Mouse (Mus musculus) kidney, embryonic 15.5 days (tissue): Measurements from ENCODE around the gene Chit1. TPM values are rescaled to one million over a fixed set of nuclear protein-coding genes. Genes with fewer than 3 reads are reported as not detected.

Experiments used
- ATAC-seq: fragments of 200-750 bp; cut with Nextera tagmentation; replicated peaks from 2 replicates; pipeline ENCODE4 v1.8.0; 2017; ENCODE audit warnings: moderate TSS enrichment; ENCODE audit not compliant: low FRiP score
- H3K27ac ChIP-seq: fragments of 300-500 bp; sonication (generic); 2 replicates; pipeline ENCODE4 v1.5.1; 2015; ENCODE audit warnings: mild to moderate bottlenecking, inconsistent platforms
- H3K27me3 ChIP-seq: fragments of 300-500 bp; sonication (generic); 2 replicates; pipeline ENCODE4 v1.6.1; 2015; ENCODE audit warnings: inconsistent platforms
- H3K36me3 ChIP-seq: fragments of 300-500 bp; sonication (generic); 2 replicates; pipeline ENCODE4 v1.6.1; 2015; ENCODE audit warnings: inconsistent platforms
- H3K4me1 ChIP-seq: fragments of 300-500 bp; sonication (generic); 2 replicates; pipeline ENCODE4 v1.6.1; 2015; ENCODE audit warnings: inconsistent platforms
- H3K4me2 ChIP-seq: fragments of 300-500 bp; sonication (generic); 2 replicates; pipeline ENCODE4 v1.6.1; 2015; ENCODE audit warnings: moderate library complexity, mild to moderate bottlenecking, inconsistent platforms
- H3K4me3 ChIP-seq: fragments of 300-500 bp; sonication (generic); replicated peaks from 2 replicates; pipeline ENCODE4 v1.5.1; 2015; ENCODE audit warnings: mild to moderate bottlenecking, inconsistent platforms
- H3K9ac ChIP-seq: fragments of 300-500 bp; sonication (generic); 2 replicates; pipeline ENCODE4 v1.6.1; 2015; ENCODE audit warnings: mild to moderate bottlenecking, inconsistent platforms
- H3K9me3 ChIP-seq: fragments of 300-500 bp; sonication (generic); replicated peaks from 2 replicates; pipeline ENCODE4 v1.6.1; 2016; ENCODE audit warnings: inconsistent platforms
- WGBS: fragments of 180-500 bp; shearing (Covaris S2); methylation state at CpG from one replicate; pipeline ENCODE4 v1.1.7; 2015; ENCODE audit warnings: mixed read lengths; 5-methylcytosine and 5-hydroxymethylcytosine counted together
- polyA plus RNA-seq: library from polyadenylated mRNA; unstranded; fragments of >200 nt; fragmentation: Nextera tagmentation; extraction: Ambion mirVana; gene quantifications from 2 replicates; pipeline ENCODE4 v1.2.1, GENCODE M21; 2015

Gene Chit1
- polyA plus RNA-seq, 1 experiment from 2014 or later = 0.30 TPM

- H3K4me3 ChIP-seq = no peak overlapping the region
- no peak overlapping the region for H3K9ac ChIP-seq
- ATAC-seq = no peak
- H3K9me3 ChIP-seq = no peaks in the 10 kb centered on the region
- WGBS = 51% methylated on average over 3 of the region's 3 CpGs
- H3K36me3 ChIP-seq = no peaks in the 10 kb centered on the region
- no peak overlapping the region for H3K4me2 ChIP-seq
- H3K27ac ChIP-seq = no peak overlapping the region
- 0 out of 2 replicates have a peak, but pooled peaks cover 5% of the 10 kb centered on the region for H3K4me1 ChIP-seq
- H3K27me3 ChIP-seq = no peaks in the 10 kb centered on the region
These were observed 43.6 kb downstream of the Chit1 start for GRCm38 (mm10) chr1:134154655-134155054.

GRCm38 (mm10) chr1:134160404-134160803, 49.4 kb downstream of the Chit1 start:
- no peak overlapping the region for H3K27ac ChIP-seq
- no peak overlapping the region for H3K9ac ChIP-seq
- H3K36me3 ChIP-seq = no peaks in the 10 kb centered on the region
- H3K9me3 ChIP-seq = no peaks in the 10 kb centered on the region
- no peak for ATAC-seq
- 84% methylated on average over 3 of the region's 3 CpGs for WGBS
- no peak overlapping the region for H3K4me3 ChIP-seq
- no peaks in the 10 kb centered on the region for H3K4me1 ChIP-seq
- H3K4me2 ChIP-seq = no peak overlapping the region
- no peaks in the 10 kb centered on the region for H3K27me3 ChIP-seq

- Histone ChIP-seq H3K4me2 (no peak overlapping the region), H3K27ac (no peak overlapping the region), H3K9ac (no peak overlapping the region), H3K36me3 (no peaks in the 10 kb centered on the region), H3K4me1 (no peaks in the 10 kb centered on the region), H3K4me3 (no peak overlapping the region), H3K27me3 (no peaks in the 10 kb centered on the region), H3K9me3 (no peaks in the 10 kb centered on the region)
- no peak for ATAC-seq
- WGBS = 81% methylated on average over 6 of the region's 6 CpGs
These were observed 50.4 kb downstream of the Chit1 start for GRCm38 (mm10) chr1:134161399-134161798.

- WGBS = 77% methylated on average over 6 of the region's 6 CpGs
- no peaks in the 10 kb centered on the region for H3K27me3 ChIP-seq
These were observed 51.6 kb downstream of the Chit1 start for GRCm38 (mm10) chr1:134162510-134163225.

GRCm38 (mm10) chr1:134163476-134163875, 52.4 kb downstream of the Chit1 start:
- ATAC-seq = no peak
- Histone ChIP-seq H3K4me3 (no peak overlapping the region), H3K4me1 (no peaks in the 10 kb centered on the region), H3K36me3 (no peaks in the 10 kb centered on the region), H3K9me3 (no peaks in the 10 kb centered on the region), H3K9ac (no peak overlapping the region), H3K27me3 (no peaks in the 10 kb centered on the region), H3K27ac (no peak overlapping the region), H3K4me2 (no peak overlapping the region)
- WGBS = 77% methylated on average over 7 of the region's 7 CpGs

More at GRCm38 (mm10) chr1:134162510-134163225, 51.6 kb downstream of the Chit1 start:
- no peaks in the 10 kb centered on the region for H3K4me1 ChIP-seq
- H3K9me3 ChIP-seq = no peaks in the 10 kb centered on the region
- H3K9ac ChIP-seq = no peak overlapping the region
- no peak overlapping the region for H3K27ac ChIP-seq
- H3K36me3 ChIP-seq = no peaks in the 10 kb centered on the region
- no peak overlapping the region for H3K4me3 ChIP-seq
- no peak overlapping the region for H3K4me2 ChIP-seq
- ATAC-seq = no peak

GRCm38 (mm10) chr1:134164454-134164853, 53.4 kb downstream of the Chit1 start:
- Histone ChIP-seq H3K27ac (no peak overlapping the region), H3K9ac (no peak overlapping the region), H3K27me3 (no peaks in the 10 kb centered on the region), H3K4me1 (no peaks in the 10 kb centered on the region), H3K4me2 (no peak overlapping the region), H3K4me3 (no peak overlapping the region), H3K36me3 (no peaks in the 10 kb centered on the region), H3K9me3 (no peaks in the 10 kb centered on the region)
- WGBS = 58% methylated on average over 4 of the region's 4 CpGs
- no peak for ATAC-seq

GRCm38 (mm10) chr1:134166547-134166946, 55.5 kb downstream of the Chit1 start:
- Histone ChIP-seq H3K27ac (no peak overlapping the region), H3K9me3 (no peaks in the 10 kb centered on the region), H3K9ac (no peak overlapping the region), H3K4me1 (no peaks in the 10 kb centered on the region), H3K36me3 (no peaks in the 10 kb centered on the region), H3K27me3 (no peaks in the 10 kb centered on the region), H3K4me3 (no peak overlapping the region), H3K4me2 (no peak overlapping the region)
- WGBS = 92% methylated on average over 3 of the region's 3 CpGs
- ATAC-seq = no peak

- H3K9me3 ChIP-seq = no peaks in the 10 kb centered on the region
- H3K4me3 ChIP-seq = no peak overlapping the region
- no peak overlapping the region for H3K27ac ChIP-seq
- no peak overlapping the region for H3K4me2 ChIP-seq
- ATAC-seq = no peak
- 64% methylated on average over 14 of the region's 14 CpGs for WGBS
- H3K9ac ChIP-seq = no peak overlapping the region
- H3K4me1 ChIP-seq = no peaks in the 10 kb centered on the region
- no peaks in the 10 kb centered on the region for H3K36me3 ChIP-seq
- H3K27me3 ChIP-seq = no peaks in the 10 kb centered on the region
These were observed 56.6 kb downstream of the Chit1 start for GRCm38 (mm10) chr1:134167416-134168305.

GRCm38 (mm10) chr1:134168567-134168966, 57.5 kb downstream of the Chit1 start:
- H3K27ac ChIP-seq = no peak overlapping the region
- H3K9ac ChIP-seq = no peak overlapping the region
- H3K36me3 ChIP-seq = no peaks in the 10 kb centered on the region
- WGBS = 93% methylated on average over 3 of the region's 3 CpGs
- H3K4me1 ChIP-seq = no peaks in the 10 kb centered on the region
- ATAC-seq = no peak
- no peaks in the 10 kb centered on the region for H3K9me3 ChIP-seq
- H3K4me2 ChIP-seq = no peak overlapping the region
- H3K4me3 ChIP-seq = no peak overlapping the region
- no peaks in the 10 kb centered on the region for H3K27me3 ChIP-seq

- H3K27ac ChIP-seq = no peak overlapping the region
- no peaks in the 10 kb centered on the region for H3K36me3 ChIP-seq
- no peaks in the 10 kb centered on the region for H3K27me3 ChIP-seq
- H3K9me3 ChIP-seq = no peaks in the 10 kb centered on the region
- no peak for ATAC-seq
- no peak overlapping the region for H3K9ac ChIP-seq
- WGBS = 93% methylated on average over 8 of the region's 8 CpGs
- H3K4me1 ChIP-seq = no peaks in the 10 kb centered on the region
- no peak overlapping the region for H3K4me2 ChIP-seq
- H3K4me3 ChIP-seq = no peak overlapping the region
These were observed 58.1 kb downstream of the Chit1 start for GRCm38 (mm10) chr1:134168985-134169697.

- WGBS = 70% methylated on average over 7 of the region's 7 CpGs
- Histone ChIP-seq H3K9me3 (no peaks in the 10 kb centered on the region), H3K27ac (no peak overlapping the region), H3K4me3 (no peak overlapping the region), H3K9ac (no peak overlapping the region), H3K36me3 (no peaks in the 10 kb centered on the region), H3K4me2 (no peak overlapping the region), H3K4me1 (0 out of 2 replicates have a peak, but pooled peaks cover 4% of the 10 kb centered on the region), H3K27me3 (no peaks in the 10 kb centered on the region)
- no peak for ATAC-seq
These were observed 62.0 kb downstream of the Chit1 start for GRCm38 (mm10) chr1:134173081-134173480.

GRCm38 (mm10) chr1:134177976-134178375, 66.9 kb downstream of the Chit1 start:
- Histone ChIP-seq H3K4me3 (no peak overlapping the region), H3K4me1 (0 out of 2 replicates have a peak, but pooled peaks cover 8% of the 10 kb centered on the region), H3K9me3 (no peaks in the 10 kb centered on the region), H3K9ac (no peak overlapping the region), H3K27ac (no peak overlapping the region), H3K4me2 (no peak overlapping the region), H3K36me3 (no peaks in the 10 kb centered on the region), H3K27me3 (no peaks in the 10 kb centered on the region)
- 83% methylated on average over 5 of the region's 5 CpGs for WGBS
- no peak for ATAC-seq
